Mouse (Mus musculus) spleen, adult 2 months (tissue): Measurements from ENCODE around the gene Stx2.

Source experiments
- CTCF ChIP-seq: fragments of 200-500 bp; IDR thresholded peaks from 2 replicates; pipeline ENCODE4 v1.5.1; 2011; ENCODE audit warnings: mild to moderate bottlenecking, inconsistent platforms; ENCODE audit not compliant: insufficient read depth, insufficient read length, insufficient replicate concordance; ENCODE audit errors: extremely low read depth
- POLR2A ChIP-seq: fragments of 200-500 bp; IDR thresholded peaks from 2 replicates; pipeline ENCODE4 v1.6.1; 2011; ENCODE audit warnings: low read depth, low read length, inconsistent platforms

GRCm38 (mm10) chr5:128953278-128954070 is 54.9 kb downstream of the Stx2 start, which contains the start of gene Rimbp2:
- TF ChIP-seq CTCF: no peak
- TF ChIP-seq POLR2A: no peak
